Mouse (Mus musculus): ENCODE measurements around the gene Apom.

- no peak for TF ChIP-seq CTCF (conservative IDR thresholded peaks at IDR 0.05; ENCODE audit: low read length)
- TF ChIP-seq NANOG (IDR thresholded peaks at IDR 0.05; ENCODE audit: borderline replicate concordance, low read length) = no peak
Observed at GRCm38 (mm10) chr17:35097164-35097655, 34.6 kb downstream of the Apom start.
